Mouse (Mus musculus) NIH3T3 (cell line): ENCODE measurements around the gene BC053393.
"Not testable (repeated sequence)": the region's sequence is repeated elsewhere in the genome, so short reads cannot be mapped to it uniquely, and the experiment has no call there.

Experiments
- DNase-seq: peaks from one replicate; pipeline ENCODE4 v3.0.0-alpha.2; 2012; ENCODE audit warnings: low read depth

Gene BC053393

GRCm38 (mm10) chr11:46571327-46571726 is at the start of gene BC053393:
TSS of gene BC053393 (plus strand) at chr11:46571536.
- DNase-seq: no peak

GRCm38 (mm10) chr11:46522719-46523118 is 48.6 kb upstream of the BC053393 start:
- peak; percentile 16 for DNase-seq

- DNase-seq: no peak
Measured at GRCm38 (mm10) chr11:46523912-46524311, 47.4 kb upstream of the BC053393 start, which contains the start of gene Gm12169. TSS of gene Gm12169 (plus strand) at chr11:46524212.

GRCm38 (mm10) chr11:46530149-46530548 is 41.2 kb upstream of the BC053393 start:
- DNase-seq: no peak

- DNase-seq: no peak
Measured at GRCm38 (mm10) chr11:46536978-46537377, 34.4 kb upstream of the BC053393 start.

- DNase-seq: no peak
Measured at GRCm38 (mm10) chr11:46543530-46543929, 27.8 kb upstream of the BC053393 start.

GRCm38 (mm10) chr11:46549721-46550120 is 21.6 kb upstream of the BC053393 start:
- DNase-seq: no peak

GRCm38 (mm10) chr11:46552741-46553140 is 18.6 kb upstream of the BC053393 start:
- DNase-seq: peak; percentile 24

GRCm38 (mm10) chr11:46561096-46561495 is 10.2 kb upstream of the BC053393 start:
- no peak for DNase-seq

GRCm38 (mm10) chr11:46564671-46565070 is 6.7 kb upstream of the BC053393 start:
- DNase-seq: no peak

GRCm38 (mm10) chr11:46565967-46566366 is 5.4 kb upstream of the BC053393 start:
- no peak for DNase-seq

GRCm38 (mm10) chr11:46569107-46569506 is 2.2 kb upstream of the BC053393 start:
- peak; percentile 7 for DNase-seq

GRCm38 (mm10) chr11:46578771-46579281 is 7.5 kb downstream of the BC053393 start:
- DNase-seq: peak; percentile 8

GRCm38 (mm10) chr11:46580428-46580827 is 9.1 kb downstream of the BC053393 start:
- DNase-seq: no peak

- no peak for DNase-seq
Measured at GRCm38 (mm10) chr11:46582741-46583140, 11.4 kb downstream of the BC053393 start.

- no peak for DNase-seq
Measured at GRCm38 (mm10) chr11:46592416-46592815, 21.1 kb downstream of the BC053393 start.

- no peak for DNase-seq
Measured at GRCm38 (mm10) chr11:46619929-46620328, 48.6 kb downstream of the BC053393 start.

GRCm38 (mm10) chr11:46620414-46621168 is 49.3 kb downstream of the BC053393 start:
- DNase-seq: no peak

GRCm38 (mm10) chr11:46629211-46629795 is 58.0 kb downstream of the BC053393 start, which contains the start of gene Dppa1:
TSS of gene Dppa1 (minus strand) at chr11:46629261.
- DNase-seq: no peak

- DNase-seq: peak; percentile 62
Measured at GRCm38 (mm10) chr11:46631635-46632034, 60.3 kb downstream of the BC053393 start.

- not testable (repeated sequence) for DNase-seq
Measured at GRCm38 (mm10) chr11:46635516-46635915, 64.2 kb downstream of the BC053393 start.

GRCm38 (mm10) chr11:46636568-46636967 is 65.2 kb downstream of the BC053393 start:
- DNase-seq: no peak
